Mouse (Mus musculus): Measurements from ENCODE around the gene Sorbs1. TPM values are rescaled to one million over a fixed set of nuclear protein-coding genes. Genes with fewer than 3 reads are reported as not detected.

The Sorbs1 gene
- polyA plus RNA-seq, 2 experiments: 35.3 to 40.6 TPM

GRCm38 (mm10) chr19:40257396-40257795 is 256.2 kb downstream of the Sorbs1 start:
- Histone ChIP-seq H3K36me3 (ENCODE audit: control insufficient read depth, insufficient read depth, low read length) (no peaks in the 10 kb centered on the region), H3K9me3 (ENCODE audit: control insufficient read depth, low read length) (0 out of 2 replicates have a peak, but pooled peaks cover 3% of the 10 kb centered on the region), H3K9ac (ENCODE audit: low read depth, low read length, severe bottlenecking) (no peak overlapping the region), H3K27me3 (ENCODE audit: control insufficient read depth, insufficient read depth, low read length) (no peaks in the 10 kb centered on the region), H3K4me1 (ENCODE audit: control insufficient read depth, insufficient read depth, low read length) (no peaks in the 10 kb centered on the region; the same call in 1 of the 2 replicates), H3K4me2 (replicated peaks; ENCODE audit: low read depth, low read length, severe bottlenecking) (no peak overlapping the region), H3K27ac (replicated peaks; ENCODE audit: low read depth, low read length) (no peak overlapping the region), H3K4me3 (replicated peaks; ENCODE audit: low read length) (no peak overlapping the region)
- whole genome bisulfite sequencing: 54% methylated on average over 4 of the region's 4 CpGs
- no peak for DNase-seq (ENCODE audit: low spot score)
- TF ChIP-seq POLR2A (IDR thresholded peaks at IDR 0.05; ENCODE audit: borderline replicate concordance, extremely low read depth, insufficient read depth, insufficient read length): no peak
- no peak for ATAC-seq (ENCODE audit: low FRiP score, low read depth)

DNA sequence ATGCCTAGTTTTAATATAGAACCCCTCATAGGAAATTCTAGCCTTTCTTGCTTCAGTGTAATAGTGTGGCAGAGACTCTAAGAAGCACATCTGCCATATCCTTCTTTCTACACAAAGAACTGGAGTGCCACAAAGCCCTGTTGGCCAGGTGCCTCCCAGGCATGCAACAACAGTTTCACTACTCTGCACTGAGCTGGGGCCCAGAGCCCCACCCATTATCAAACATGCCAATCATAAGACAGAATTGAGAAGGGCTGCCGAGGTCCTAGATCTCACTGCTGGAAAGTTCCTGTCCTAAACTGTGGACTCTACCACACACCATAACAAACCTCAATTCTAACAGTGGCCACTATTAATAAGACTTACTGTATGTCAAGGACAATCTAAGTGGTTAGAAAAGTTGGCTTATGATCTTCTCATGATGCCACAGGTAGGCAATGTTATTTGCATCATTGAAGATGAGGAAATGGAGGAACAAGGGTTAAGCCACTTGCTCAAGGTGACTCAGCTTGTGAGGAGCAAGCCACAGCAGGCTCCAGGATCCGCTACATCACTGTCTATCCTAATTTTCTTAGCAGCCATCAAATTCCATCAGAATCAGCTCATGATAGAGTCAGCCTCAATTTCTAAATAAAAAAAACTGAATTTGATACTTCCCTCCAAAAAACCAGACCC is 257.1 kb downstream of the Sorbs1 start:
- Histone ChIP-seq H3K4me1 (ENCODE audit: control insufficient read depth, insufficient read depth, low read length) (no peaks in the 10 kb centered on the region; the same call in 1 of the 2 replicates), H3K9me3 (ENCODE audit: control insufficient read depth, low read length) (no peaks in the 10 kb centered on the region), H3K4me3 (replicated peaks; ENCODE audit: low read length) (no peak overlapping the region), H3K9ac (ENCODE audit: low read depth, low read length, severe bottlenecking) (no peak overlapping the region), H3K36me3 (ENCODE audit: control insufficient read depth, insufficient read depth, low read length) (no peaks in the 10 kb centered on the region), H3K4me2 (replicated peaks; ENCODE audit: low read depth, low read length, severe bottlenecking) (no peak overlapping the region), H3K27me3 (ENCODE audit: control insufficient read depth, insufficient read depth, low read length) (no peaks in the 10 kb centered on the region), H3K27ac (replicated peaks; ENCODE audit: low read depth, low read length) (no peak overlapping the region)
- 73% methylated on average over 2 of the region's 2 CpGs for WGBS
- no peak for TF ChIP-seq POLR2A (IDR thresholded peaks at IDR 0.05; ENCODE audit: borderline replicate concordance, extremely low read depth, insufficient read depth, insufficient read length)
- DNase-seq (ENCODE audit: low spot score): no peak
- ATAC-seq (ENCODE audit: low FRiP score, low read depth): no peak

- no peak for DNase-seq (ENCODE audit: low spot score)
- Histone ChIP-seq H3K27ac (replicated peaks; ENCODE audit: low read depth, low read length) (no peak overlapping the region), H3K9me3 (ENCODE audit: control insufficient read depth, low read length) (no peaks in the 10 kb centered on the region), H3K36me3 (ENCODE audit: control insufficient read depth, insufficient read depth, low read length) (no peaks in the 10 kb centered on the region), H3K27me3 (ENCODE audit: control insufficient read depth, insufficient read depth, low read length) (no peaks in the 10 kb centered on the region), H3K4me3 (replicated peaks; ENCODE audit: low read length) (no peak overlapping the region), H3K4me2 (replicated peaks; ENCODE audit: low read depth, low read length, severe bottlenecking) (no peak overlapping the region), H3K9ac (ENCODE audit: low read depth, low read length, severe bottlenecking) (no peak overlapping the region), H3K4me1 (ENCODE audit: control insufficient read depth, insufficient read depth, low read length) (no peaks in the 10 kb centered on the region; the same call in 1 of the 2 replicates)
- TF ChIP-seq POLR2A (IDR thresholded peaks at IDR 0.05; ENCODE audit: borderline replicate concordance, extremely low read depth, insufficient read depth, insufficient read length): no peak
- WGBS: 52% methylated on average over 1 of the region's 1 CpGs
- no peak for ATAC-seq (ENCODE audit: low FRiP score, low read depth)
Measured at GRCm38 (mm10) chr19:40255561-40255960, 258.0 kb downstream of the Sorbs1 start.

DNA sequence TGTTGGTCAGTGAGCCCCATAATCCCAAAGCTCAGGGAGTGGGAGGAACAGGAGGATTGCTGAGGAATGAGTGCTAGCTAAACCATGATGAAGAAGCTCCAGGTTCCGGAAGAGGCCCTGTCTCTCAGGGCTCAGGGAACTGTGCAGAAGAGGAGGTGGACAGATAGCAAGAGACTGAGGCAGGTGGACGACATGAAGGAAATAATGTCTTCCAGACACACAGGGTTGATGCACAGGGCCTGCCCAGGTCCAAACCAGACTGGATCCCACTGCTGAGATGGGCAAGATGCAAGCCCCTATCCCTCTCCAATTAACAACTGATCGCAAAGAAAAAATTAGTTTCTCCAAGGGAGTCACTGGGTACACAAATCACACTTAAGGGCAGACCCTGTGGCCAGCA is 258.8 kb downstream of the Sorbs1 start:
- no peak overlapping the region for H3K9ac ChIP-seq (ENCODE audit: low read depth, low read length, severe bottlenecking)
- TF ChIP-seq POLR2A (IDR thresholded peaks at IDR 0.05; ENCODE audit: borderline replicate concordance, extremely low read depth, insufficient read depth, insufficient read length): no peak
- WGBS: 74% methylated on average over 3 of the region's 3 CpGs
- no peak overlapping the region for H3K4me3 ChIP-seq (replicated peaks; ENCODE audit: low read length)
- no peaks in the 10 kb centered on the region for H3K4me1 ChIP-seq (ENCODE audit: control insufficient read depth, insufficient read depth, low read length)
- H3K27me3 ChIP-seq (ENCODE audit: control insufficient read depth, insufficient read depth, low read length): no peaks in the 10 kb centered on the region
- H3K9me3 ChIP-seq (ENCODE audit: control insufficient read depth, low read length): no peaks in the 10 kb centered on the region
- H3K4me2 ChIP-seq (replicated peaks; ENCODE audit: low read depth, low read length, severe bottlenecking): no peak overlapping the region
- H3K36me3 ChIP-seq (ENCODE audit: control insufficient read depth, insufficient read depth, low read length): no peaks in the 10 kb centered on the region
- ATAC-seq (ENCODE audit: low FRiP score, low read depth) (no peak), DNase-seq (ENCODE audit: low spot score) (no peak)
- H3K27ac ChIP-seq (replicated peaks; ENCODE audit: low read depth, low read length): no peak overlapping the region

DNA sequence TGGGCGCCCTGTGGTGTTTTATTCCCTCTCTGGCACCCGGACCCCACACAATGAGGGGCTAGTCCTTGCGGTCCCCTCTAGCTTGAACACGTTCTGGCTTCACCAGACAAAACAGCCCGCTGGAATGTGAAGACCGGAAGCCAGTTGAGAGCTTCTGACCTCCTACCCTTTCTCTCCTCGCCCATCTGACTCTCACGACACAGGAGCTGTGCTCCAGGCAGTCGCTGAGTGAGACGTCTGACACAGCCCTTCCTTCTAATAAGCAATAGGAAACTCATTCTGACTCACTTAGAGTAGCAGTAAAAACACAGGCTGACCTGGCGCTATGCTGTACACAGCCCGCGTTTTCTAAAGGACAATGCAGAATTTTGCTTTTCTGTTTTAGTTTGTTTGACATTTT is 259.8 kb downstream of the Sorbs1 start:
- Histone ChIP-seq H3K4me3 (replicated peaks; ENCODE audit: low read length) (no peak overlapping the region), H3K4me2 (replicated peaks; ENCODE audit: low read depth, low read length, severe bottlenecking) (no peak overlapping the region), H3K27ac (replicated peaks; ENCODE audit: low read depth, low read length) (no peak overlapping the region), H3K36me3 (ENCODE audit: control insufficient read depth, insufficient read depth, low read length) (no peaks in the 10 kb centered on the region), H3K9ac (ENCODE audit: low read depth, low read length, severe bottlenecking) (no peak overlapping the region), H3K27me3 (ENCODE audit: control insufficient read depth, insufficient read depth, low read length) (no peaks in the 10 kb centered on the region), H3K9me3 (ENCODE audit: control insufficient read depth, low read length) (no peaks in the 10 kb centered on the region), H3K4me1 (ENCODE audit: control insufficient read depth, insufficient read depth, low read length) (no peaks in the 10 kb centered on the region)
- ATAC-seq (ENCODE audit: low FRiP score, low read depth) (no peak), DNase-seq (ENCODE audit: low spot score) (no peak)
- 57% methylated on average over 13 of the region's 13 CpGs for WGBS
- TF ChIP-seq POLR2A (IDR thresholded peaks at IDR 0.05; ENCODE audit: borderline replicate concordance, extremely low read depth, insufficient read depth, insufficient read length): no peak
